Mouse (Mus musculus): ENCODE data around the gene Cyb5r1.
A peak's percentile ranks its signal among the peaks of the same experiment; 100 is the strongest.
"Not testable (repeated sequence)": the region's sequence is repeated elsewhere in the genome, so short reads cannot be mapped to it uniquely, and the experiment has no call there.

The Cyb5r1 gene

DNA sequence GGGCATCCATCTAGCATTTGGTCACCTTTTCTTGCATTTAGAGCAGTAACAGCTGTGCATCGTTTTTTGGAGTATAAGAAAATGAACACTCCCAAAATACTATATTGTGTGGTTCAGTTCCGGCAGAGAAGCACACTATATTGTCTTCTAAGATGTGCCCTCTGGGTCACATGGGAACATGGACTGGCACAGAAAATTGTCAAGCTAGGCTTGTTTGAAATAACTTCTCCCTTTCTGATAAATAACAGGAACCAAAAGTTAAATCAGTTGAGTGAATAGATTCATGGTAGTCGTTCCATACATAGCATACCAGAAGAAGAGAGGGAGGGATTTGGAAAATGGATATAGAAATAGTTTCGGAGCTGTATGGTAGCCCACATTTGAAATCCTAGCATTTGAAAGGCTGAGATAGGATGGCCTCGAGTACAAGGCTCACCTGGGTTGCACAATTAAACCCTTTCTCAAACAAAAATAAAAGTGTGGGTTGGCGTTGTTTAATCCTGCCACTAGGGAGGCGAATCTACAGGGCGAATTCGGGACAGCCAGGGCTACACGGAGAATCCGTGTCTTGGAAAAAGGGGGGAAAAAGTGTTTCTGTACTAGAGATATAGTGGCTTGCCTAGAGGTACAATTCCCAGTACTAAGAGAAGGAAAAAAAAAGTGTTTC, 9.3 kb downstream of the Cyb5r1 start:
- no peak for DNase-seq (ENCODE audit: extremely low spot score)

GRCm38 (mm10) chr1:134415168-134415831, 9.9 kb downstream of the Cyb5r1 start, which contains the start of gene Adipor1:
TSS of gene Adipor1 (plus strand) at chr1:134415378.
- DNase-seq (ENCODE audit: extremely low spot score), result peak; percentile 97

DNA sequence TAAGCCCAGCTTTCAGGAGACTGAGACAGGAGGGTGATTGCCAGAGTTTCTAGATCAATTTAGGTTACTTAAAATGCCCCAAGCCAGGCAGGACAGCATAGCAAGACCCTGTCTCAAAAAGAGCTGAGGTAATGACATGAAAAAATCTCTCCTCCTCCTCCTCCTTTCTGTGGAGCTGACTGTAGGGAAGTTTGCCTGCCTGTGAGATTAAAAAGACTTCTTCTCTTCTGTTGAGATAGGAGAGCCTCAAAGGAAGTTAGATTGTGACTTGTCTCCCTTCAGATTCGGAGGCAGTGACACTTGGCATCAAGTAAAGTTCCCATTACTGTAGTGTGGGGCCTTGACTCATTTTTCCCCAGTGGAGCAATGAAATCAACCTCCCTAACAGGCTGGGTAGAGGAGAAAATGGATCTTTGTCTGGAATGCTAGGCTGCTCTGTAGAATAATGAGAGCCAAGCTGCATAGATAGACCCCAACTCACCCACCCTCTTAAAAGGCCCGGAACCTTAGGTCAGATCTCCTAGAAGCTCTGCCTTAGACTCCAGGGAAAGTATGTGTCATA, 13.1 kb downstream of the Cyb5r1 start:
- DNase-seq (ENCODE audit: extremely low spot score), result no peak

DNA sequence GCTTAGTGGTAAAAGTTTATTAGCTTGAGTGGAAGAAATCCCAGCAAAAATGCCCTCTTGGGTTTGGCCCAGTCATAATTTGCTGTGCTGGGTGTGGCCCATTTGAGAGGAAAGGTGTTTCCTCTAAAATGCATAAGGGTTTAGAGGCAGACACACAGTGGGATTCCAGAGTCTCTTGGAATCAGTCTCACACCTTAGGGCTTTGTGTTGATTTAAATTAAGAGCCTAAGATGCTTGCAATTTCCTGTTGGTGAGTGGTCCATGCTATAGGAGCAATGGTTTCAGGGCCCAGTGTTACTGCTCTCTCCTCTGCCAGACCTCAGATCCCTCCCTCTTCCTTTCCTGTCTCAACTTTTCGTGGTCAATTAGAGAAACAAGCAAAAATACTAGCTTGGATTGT, 13.8 kb downstream of the Cyb5r1 start:
- no peak for DNase-seq (ENCODE audit: extremely low spot score)

DNA sequence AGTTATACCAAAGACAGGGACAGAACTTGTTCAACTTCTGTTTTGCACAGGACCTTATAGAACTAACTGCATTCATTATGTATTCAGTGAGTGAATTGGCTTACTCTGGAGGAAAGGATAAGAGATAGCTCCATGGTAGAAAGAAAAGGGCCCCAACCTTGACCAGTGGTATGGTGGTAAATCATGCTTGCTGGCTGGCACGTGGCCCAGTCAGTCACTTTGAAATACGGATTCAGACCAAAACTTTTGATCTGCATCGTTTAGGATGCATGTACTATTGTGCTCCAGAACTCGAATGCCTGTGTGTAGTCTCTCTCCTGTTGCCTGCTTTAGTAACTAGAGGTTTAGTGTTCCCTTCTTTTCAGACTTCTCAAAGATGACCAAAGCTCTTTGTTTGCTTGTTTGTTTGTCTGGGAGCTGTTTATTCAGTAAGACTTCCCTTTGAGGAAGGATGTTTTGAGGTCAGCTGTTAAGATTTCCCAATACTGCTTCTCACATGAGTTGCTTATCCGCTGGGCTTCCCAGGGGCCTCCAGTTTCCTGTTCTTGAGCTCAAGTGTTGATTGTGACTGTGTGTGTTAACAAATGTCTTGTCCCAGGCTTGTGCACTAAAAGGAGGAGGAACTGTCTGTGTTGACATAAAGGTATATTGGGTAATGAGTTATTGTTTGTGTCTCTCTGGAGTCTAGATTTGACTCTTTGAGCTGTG, 14.5 kb downstream of the Cyb5r1 start:
- no peak for DNase-seq (ENCODE audit: extremely low spot score)

- DNase-seq (ENCODE audit: extremely low spot score), result no peak
Observed at GRCm38 (mm10) chr1:134423911-134424310, 18.6 kb downstream of the Cyb5r1 start.

DNA sequence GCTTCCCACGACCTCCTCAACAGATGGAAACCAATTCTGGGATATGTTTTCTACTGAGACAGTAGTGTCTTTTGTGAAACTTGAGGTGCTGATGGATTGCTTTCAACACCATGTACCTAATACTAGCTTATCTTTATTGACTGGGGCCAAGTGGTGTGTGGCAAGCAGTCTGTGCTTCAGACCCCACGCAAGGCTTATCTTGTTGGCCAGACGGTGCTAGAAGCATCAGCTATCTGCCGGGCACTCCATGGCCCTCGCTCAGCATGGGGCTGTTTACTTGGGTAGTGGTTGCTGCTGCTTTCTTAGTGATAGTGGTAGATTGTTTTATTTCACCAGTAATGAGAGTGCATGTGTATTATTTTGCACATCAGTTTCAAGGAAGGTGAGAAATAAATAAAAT, 20.9 kb downstream of the Cyb5r1 start:
- no peak for DNase-seq (ENCODE audit: extremely low spot score)

GRCm38 (mm10) chr1:134433002-134433401, 27.6 kb downstream of the Cyb5r1 start:
- no peak for DNase-seq (ENCODE audit: extremely low spot score)

GRCm38 (mm10) chr1:134433473-134433872, 28.1 kb downstream of the Cyb5r1 start:
- DNase-seq (ENCODE audit: extremely low spot score), result no peak

GRCm38 (mm10) chr1:134435414-134435813, 30.1 kb downstream of the Cyb5r1 start:
- DNase-seq (ENCODE audit: extremely low spot score), result no peak

DNA sequence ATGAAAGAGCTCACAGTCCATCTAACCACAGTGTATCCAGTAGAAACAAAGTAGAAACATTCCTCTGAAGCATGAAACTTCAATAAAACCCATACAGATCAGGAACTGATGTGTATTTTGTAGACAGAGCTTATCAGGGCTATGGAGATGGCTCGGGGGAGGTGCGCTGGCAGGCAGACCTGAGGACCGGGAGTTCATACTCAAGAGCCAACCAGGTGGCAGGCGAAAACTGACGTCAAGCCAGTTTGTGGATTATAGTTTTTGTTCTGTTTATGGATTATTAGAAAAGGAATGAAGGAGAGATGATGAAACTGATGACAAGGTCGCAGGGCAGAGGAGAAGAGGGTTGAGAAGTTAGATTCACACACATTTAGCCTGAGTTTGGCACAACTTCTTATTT, 35.1 kb downstream of the Cyb5r1 start:
- no peak for DNase-seq (ENCODE audit: extremely low spot score)

DNA sequence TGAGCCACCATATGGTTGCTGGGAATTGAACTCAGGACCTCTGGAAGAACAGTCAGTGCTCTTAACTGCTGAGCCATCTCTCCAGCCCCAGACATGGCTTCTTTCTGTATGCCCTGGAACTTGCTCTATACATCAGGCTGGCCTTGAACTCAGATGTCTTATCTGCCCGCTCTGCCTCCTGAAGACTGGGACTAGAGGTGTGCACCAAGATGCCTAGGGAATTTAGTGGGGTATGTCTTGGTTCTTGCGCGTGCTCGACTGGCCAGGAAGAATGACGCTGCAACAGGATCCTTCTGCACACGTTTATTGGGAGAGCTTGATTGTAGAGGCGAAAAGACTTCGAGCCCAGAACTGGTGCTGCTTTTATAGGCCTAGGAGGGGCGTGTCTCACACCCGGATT, 36.4 kb downstream of the Cyb5r1 start:
- not testable (repeated sequence) for DNase-seq (ENCODE audit: extremely low spot score)

DNA sequence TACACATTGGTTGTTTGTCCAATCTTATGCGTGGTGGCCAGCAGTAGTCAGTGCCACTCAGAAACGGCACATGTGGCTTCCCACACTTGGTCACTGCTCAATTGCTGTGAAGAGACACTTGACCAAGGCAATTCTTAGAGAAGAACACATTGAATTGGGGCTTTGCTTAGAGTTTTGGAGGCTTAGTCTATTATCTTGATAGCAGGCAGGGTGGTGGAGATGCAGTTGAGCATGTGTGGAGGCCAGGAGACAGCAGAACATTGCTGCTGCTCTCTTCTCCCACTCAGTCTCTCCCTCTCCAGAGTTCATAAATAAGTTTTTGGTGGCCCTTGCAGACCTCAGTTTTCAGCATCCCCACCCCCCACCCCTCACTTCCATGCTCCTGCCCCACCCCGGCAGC, 37.0 kb downstream of the Cyb5r1 start:
- no peak for DNase-seq (ENCODE audit: extremely low spot score)

- not testable (repeated sequence) for DNase-seq (ENCODE audit: extremely low spot score)
Observed at GRCm38 (mm10) chr1:134443288-134443687, 37.9 kb downstream of the Cyb5r1 start.

DNA sequence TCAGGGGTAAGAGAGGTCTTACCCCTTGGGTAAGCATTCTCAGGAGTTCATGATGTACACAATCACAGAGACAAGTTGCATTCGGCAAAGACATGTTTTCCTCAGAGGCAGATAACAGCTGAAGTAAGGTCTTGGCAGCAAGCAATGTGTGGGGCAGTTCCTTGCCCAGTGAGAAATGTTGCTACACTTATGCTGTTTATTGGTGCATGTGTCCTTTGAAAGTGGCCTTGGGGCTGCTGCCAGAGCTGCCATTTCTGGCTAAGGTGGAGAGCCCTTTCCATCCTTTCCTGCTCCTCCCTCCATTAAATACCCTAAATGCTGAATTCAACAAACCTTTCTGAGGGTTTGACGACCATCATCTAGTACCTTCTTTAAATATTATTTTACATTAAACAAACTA, 40.1 kb downstream of the Cyb5r1 start:
- no peak for DNase-seq (ENCODE audit: extremely low spot score)

DNA sequence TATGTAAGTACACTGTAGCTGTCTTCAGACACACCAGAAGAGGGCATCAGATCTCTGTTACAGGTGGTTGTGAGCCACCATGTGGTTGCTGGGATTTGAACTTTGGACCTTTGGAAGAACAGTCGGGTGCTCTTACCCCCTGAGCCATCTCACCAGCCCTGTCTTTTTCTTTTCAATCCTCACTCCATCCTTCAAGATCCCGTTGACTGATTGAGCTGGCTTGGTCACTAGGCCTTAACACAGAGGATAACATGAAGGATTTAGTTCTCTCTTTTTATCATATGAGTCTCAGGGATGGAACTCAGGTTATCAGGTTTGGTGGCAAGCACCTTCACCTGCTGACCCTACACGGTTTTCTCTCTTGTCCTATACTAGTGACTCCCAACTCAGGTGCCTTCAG, 43.2 kb downstream of the Cyb5r1 start:
- not testable (repeated sequence) for DNase-seq (ENCODE audit: extremely low spot score)

DNA sequence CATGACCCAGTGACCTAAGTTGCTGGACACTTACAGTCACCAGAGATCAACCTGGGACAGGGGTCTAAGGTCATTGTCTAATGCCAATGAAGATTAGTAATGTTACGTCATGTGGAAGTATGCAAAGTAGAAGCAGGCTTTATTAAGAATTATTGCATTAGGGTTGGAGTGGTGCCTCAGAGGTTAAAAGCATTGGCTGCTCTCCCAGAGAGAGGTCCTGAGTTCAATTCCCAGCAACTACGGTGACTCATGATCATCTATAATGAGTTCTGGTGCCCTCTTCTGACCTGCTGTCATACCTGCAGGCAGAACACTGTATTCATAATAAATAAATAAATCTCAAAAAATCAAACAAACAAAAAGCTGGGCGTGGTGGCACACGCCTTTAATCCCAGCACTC, 44.8 kb downstream of the Cyb5r1 start:
- no peak for DNase-seq (ENCODE audit: extremely low spot score)

GRCm38 (mm10) chr1:134450986-134451385, 45.6 kb downstream of the Cyb5r1 start:
- DNase-seq (ENCODE audit: extremely low spot score), result no peak

GRCm38 (mm10) chr1:134454904-134455824, 49.8 kb downstream of the Cyb5r1 start, which contains the start of gene Klhl12:
TSS of gene Klhl12 (plus strand) at chr1:134455531.
- DNase-seq (ENCODE audit: extremely low spot score), result peak; percentile 98

GRCm38 (mm10) chr1:134456060-134456459, 50.7 kb downstream of the Cyb5r1 start:
- DNase-seq (ENCODE audit: extremely low spot score), result no peak

GRCm38 (mm10) chr1:134458139-134458727, 52.9 kb downstream of the Cyb5r1 start:
- no peak for DNase-seq (ENCODE audit: extremely low spot score)
